Mouse (Mus musculus) lung, adult 2 months (tissue): Measurements from ENCODE around the gene Btf3l4. TPM values are rescaled to one million over a fixed set of nuclear protein-coding genes. Genes with fewer than 3 reads are reported as not detected.

Experiments used
- DNase-seq: peaks from one replicate; pipeline ENCODE4 v3.0.0; 2022
- H3K4me1 ChIP-seq: fragments of 200-500 bp; 2 replicates; pipeline ENCODE4 v1.6.1; 2011; ENCODE audit warnings: low read length; ENCODE audit not compliant: control insufficient read depth, insufficient read depth
- H3K4me3 ChIP-seq: fragments of 200-500 bp; replicated peaks from 2 replicates; pipeline ENCODE3; 2011; ENCODE audit warnings: low read depth, mild to moderate bottlenecking, control low read depth, low read length; ENCODE audit errors: extremely low read depth
- CTCF ChIP-seq: fragments of 200-500 bp; IDR thresholded peaks from 2 replicates; pipeline ENCODE4 v1.5.1; 2011; ENCODE audit warnings: mild to moderate bottlenecking, low read length, control low read depth; ENCODE audit not compliant: insufficient read depth
- POLR2A ChIP-seq: fragments of 200-500 bp; IDR thresholded peaks from 2 replicates; pipeline ENCODE4 v1.6.1; 2011; ENCODE audit warnings: low read depth, mild to moderate bottlenecking, control low read depth, low read length, borderline replicate concordance; ENCODE audit errors: extremely low read depth
- WGBS: fragments of 180-500 bp; shearing (Covaris S2); methylation state at CpG from one replicate; pipeline ENCODE4 v1.1.7; 2018; 5-methylcytosine and 5-hydroxymethylcytosine counted together
- polyA plus RNA-seq: library from polyadenylated mRNA; depleted of rRNA; stranded (reverse); fragments of >200 nt; gene quantifications from 2 replicates; pipeline ENCODE4 v1.2.3, GENCODE M21; 2012; rRNA removed

The Btf3l4 gene
- polyA plus RNA-seq = 10.1 and 12.8 TPM in 2 replicates

DNA sequence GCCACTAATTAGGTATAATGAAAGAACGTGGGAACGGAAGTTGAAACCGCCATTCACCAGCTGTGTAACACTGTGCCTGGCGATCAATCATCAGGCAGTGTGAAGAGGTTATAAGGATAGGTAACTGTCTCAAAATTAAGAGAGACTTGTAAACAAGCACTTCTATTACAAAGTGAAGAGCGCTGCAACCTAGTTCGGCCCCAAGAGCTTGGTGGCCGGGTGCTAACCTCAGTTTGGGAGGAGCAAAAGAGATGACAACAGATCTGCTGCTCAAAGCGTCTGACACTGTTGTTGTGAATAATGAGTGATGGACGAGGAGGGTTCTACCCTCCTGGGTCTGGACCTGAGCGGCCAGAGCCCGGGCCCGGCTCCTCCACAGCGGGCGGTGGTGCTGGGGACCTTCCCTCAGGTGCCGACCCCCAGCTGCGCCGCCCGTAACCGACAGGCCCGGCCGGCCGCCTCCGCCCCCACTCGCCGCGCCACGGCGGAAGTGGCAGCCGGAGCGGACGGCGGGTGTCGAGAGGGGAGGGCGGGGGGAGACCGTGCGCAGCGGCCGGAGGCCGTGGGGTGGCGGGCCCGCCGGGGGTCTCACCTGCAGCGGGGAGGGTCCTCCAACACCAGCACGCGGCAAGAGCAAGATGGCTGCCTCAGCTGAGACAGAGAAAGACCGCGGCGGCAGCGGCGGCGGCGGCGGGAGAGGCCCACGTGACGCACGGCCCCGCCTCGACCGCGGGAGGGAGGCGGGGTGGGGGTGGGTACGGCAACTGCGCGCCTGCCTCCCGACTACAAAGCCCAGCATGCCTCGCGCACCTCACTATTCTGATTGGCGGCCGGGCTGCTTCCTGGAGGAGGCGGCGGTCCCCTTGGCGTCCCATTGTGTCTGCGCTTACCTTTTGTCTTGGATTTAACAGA lies at the start of gene Btf3l4:
TSS of gene Btf3l4 (minus strand) at position 699 of the 912 bp plus-strand sequence.
- under 1% methylated on average over 71 of the region's 73 CpGs for WGBS
- peak within 1 kb of the TSS; percentile 97 for H3K4me3 ChIP-seq
- DNase-seq = peak; percentile 82
- peak; percentile 63; the same call in 1 of the 2 replicates for TF ChIP-seq POLR2A
- no peak for TF ChIP-seq CTCF
- peaks cover 7% of the 10 kb centered on the region; the same call in 1 of the 2 replicates for H3K4me1 ChIP-seq

- Histone ChIP-seq H3K4me1 (peaks cover 3% of the 10 kb centered on the region; the same call in 1 of the 2 replicates), H3K4me3 (peak within 1 kb of the TSS; percentile 50)
- 1% methylated on average over 46 of the region's 46 CpGs for WGBS
- peak; percentile 54 for DNase-seq
- TF ChIP-seq POLR2A = no peak
- TF ChIP-seq CTCF = no peak
These were observed 45.8 kb upstream of the Btf3l4 start, which contains the start of gene Rab3b for GRCm38 (mm10) chr4:108878963-108879822. Gene Rab3b, plus strand, starts transcription at chr4:108879063.

GRCm38 (mm10) chr4:108877901-108878300 lies 44.5 kb upstream of the Btf3l4 start:
- 78% methylated on average over 6 of the region's 6 CpGs for WGBS
- DNase-seq = no peak
- TF ChIP-seq POLR2A (no peak), CTCF (no peak)
- no peak overlapping the region for H3K4me3 ChIP-seq
- peaks cover 3% of the 10 kb centered on the region; the same call in 1 of the 2 replicates for H3K4me1 ChIP-seq

DNA sequence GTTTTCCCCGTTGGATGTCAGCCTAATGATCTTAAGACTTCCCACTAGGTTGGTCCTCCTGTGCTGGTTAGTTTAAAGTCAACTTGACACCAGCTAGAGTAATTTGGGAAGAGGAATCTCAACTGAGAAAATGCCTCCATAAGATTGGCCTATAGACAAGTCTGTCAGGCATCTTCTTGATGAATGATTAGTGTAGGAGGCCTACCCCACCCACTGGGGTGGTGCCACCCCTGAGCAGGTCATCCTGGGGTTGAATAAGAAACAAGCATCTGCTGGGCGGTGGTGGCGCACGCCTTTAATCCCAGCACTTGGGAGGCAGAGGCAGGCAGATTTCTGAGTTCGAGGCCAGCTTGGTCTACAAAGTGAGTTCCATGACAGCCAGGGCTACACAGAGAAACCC lies 40.3 kb upstream of the Btf3l4 start:
- H3K4me3 ChIP-seq = no peak overlapping the region
- DNase-seq = no peak
- WGBS = 94% methylated on average over 5 of the region's 5 CpGs
- no peaks in the 10 kb centered on the region for H3K4me1 ChIP-seq
- TF ChIP-seq CTCF (no peak), POLR2A (no peak)

- DNase-seq = peak; percentile 55
- 39% methylated on average over 10 of the region's 10 CpGs for WGBS
- Histone ChIP-seq H3K4me3 (no peak overlapping the region), H3K4me1 (no peaks in the 10 kb centered on the region)
- peak; percentile 80 for TF ChIP-seq CTCF
- TF ChIP-seq POLR2A = no peak
These were observed 36.4 kb upstream of the Btf3l4 start for GRCm38 (mm10) chr4:108869730-108870374.

GRCm38 (mm10) chr4:108866806-108867205 lies 33.4 kb upstream of the Btf3l4 start:
- no peak for TF ChIP-seq CTCF
- TF ChIP-seq POLR2A = no peak
- no peak for DNase-seq
- WGBS = 82% methylated on average over 7 of the region's 7 CpGs
- H3K4me3 ChIP-seq = no peak overlapping the region
- no peaks in the 10 kb centered on the region for H3K4me1 ChIP-seq

DNA sequence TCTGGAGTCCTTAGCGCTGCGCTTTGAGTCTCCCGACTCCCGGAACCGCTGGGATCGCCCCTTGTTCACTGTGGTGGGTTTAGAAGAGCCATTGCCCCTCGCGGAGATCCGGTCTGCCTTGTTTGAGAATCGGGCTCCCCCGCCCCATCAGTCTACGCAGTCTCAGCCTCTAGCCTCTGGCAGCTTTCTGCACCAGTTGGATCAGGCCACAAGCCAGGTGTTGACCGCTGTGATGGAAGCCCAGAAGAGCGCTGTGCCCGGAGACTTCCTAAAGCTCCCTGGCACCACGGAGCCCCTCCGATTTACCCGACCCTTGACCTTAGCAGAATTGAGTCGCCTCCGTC lies 15.1 kb upstream of the Btf3l4 start, which contains the start of gene A730015C16Rik:
TSS of gene A730015C16Rik (minus strand) at position 115 of the 344 bp plus-strand sequence.
- TF ChIP-seq CTCF (no peak), POLR2A (no peak)
- 3% methylated on average over 20 of the region's 20 CpGs for WGBS
- peak; percentile 19 for DNase-seq
- peak within 1 kb of the TSS; percentile 91 for H3K4me3 ChIP-seq
- H3K4me1 ChIP-seq = peaks cover 8% of the 10 kb centered on the region

DNA sequence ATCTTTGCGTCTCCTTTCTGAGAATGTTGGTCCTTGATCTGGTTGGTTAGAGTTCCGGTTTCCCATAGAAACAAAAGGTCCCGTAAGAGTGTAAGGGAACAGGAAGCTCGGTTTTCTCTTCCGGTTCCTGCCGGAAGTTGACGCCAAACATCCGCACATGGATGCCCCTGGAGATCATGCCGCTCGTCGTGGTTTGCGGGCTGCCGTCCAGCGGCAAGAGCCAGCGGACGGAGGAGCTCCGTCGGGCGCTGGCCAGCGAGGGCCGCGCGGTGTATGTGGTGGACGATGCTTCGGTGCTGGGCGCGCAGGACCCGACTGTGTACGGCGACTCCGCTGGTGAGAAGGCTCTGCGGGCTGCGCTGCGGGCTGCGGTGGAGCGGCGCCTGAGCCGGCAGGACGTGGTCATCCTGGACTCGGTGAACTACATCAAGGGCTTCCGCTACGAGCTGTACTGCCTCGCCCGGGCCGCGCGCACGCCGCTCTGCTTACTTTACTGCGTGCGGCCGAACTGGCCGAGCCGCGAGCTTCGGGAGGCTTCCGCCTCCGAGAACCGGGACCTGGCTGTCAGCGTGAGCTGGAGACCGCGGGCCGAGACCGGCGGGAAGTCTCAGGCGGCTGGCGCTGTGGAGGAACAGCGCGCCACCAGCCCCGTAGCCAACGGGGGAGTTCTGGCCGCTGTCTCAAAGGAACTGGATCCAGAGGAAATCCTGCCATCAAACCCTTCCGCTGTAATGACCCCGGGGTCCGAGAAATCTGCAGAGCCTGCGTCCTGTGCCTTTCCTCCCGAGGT lies 14.5 kb upstream of the Btf3l4 start, which contains the start of gene Kti12:
TSS of gene Kti12 (plus strand) at position 71 of the 790 bp plus-strand sequence.
- H3K4me1 ChIP-seq = peaks cover 8% of the 10 kb centered on the region
- H3K4me3 ChIP-seq = peak within 1 kb of the TSS; percentile 91
- WGBS = under 1% methylated on average over 77 of the region's 77 CpGs
- TF ChIP-seq POLR2A (peak; percentile 60; the same call in 1 of the 2 replicates), CTCF (no peak)
- DNase-seq = peak; percentile 76
